Mouse (Mus musculus) hematopoietic stem cell, adult 5-6 weeks (primary cell): ENCODE data around the gene Enho. TPM values are rescaled to one million over a fixed set of nuclear protein-coding genes. Genes with fewer than 3 reads are reported as not detected.
A peak's percentile ranks its signal among the peaks of the same experiment; 100 is the strongest.

ENCODE experiments used
- ATAC-seq, 2 experiments: fragments of 125-278 bp in 1 of 2; replicated peaks in 1 of 2; 2 replicates each; pipeline ENCODE4 v1.8.0; 2016 to 2017; ENCODE audit warnings: inconsistent platforms in 2 of 2, mild to moderate bottlenecking in 2 of 2, moderate number of reproducible peaks in 2 of 2, low read depth in 1 of 2, moderate TSS enrichment in 1 of 2; ENCODE audit not compliant: low FRiP score in 2 of 2, poor library complexity in 2 of 2, severe bottlenecking in 2 of 2, insufficient read depth in 1 of 2, low TSS enrichment in 1 of 2
- total RNA-seq: library from RNA; stranded (forward); fragments of 172-1452, 232-1000 nt; gene quantifications from 2 replicates; pipeline ENCODE4 v1.2.3, GENCODE M21; 2017

Gene Enho
- total RNA-seq, 1 experiment from 2014 or later = 1.0 TPM

- no peak for ATAC-seq
Observed at GRCm38 (mm10) chr4:41638828-41639213, 1.3 kb downstream of the Enho start.

DNA sequence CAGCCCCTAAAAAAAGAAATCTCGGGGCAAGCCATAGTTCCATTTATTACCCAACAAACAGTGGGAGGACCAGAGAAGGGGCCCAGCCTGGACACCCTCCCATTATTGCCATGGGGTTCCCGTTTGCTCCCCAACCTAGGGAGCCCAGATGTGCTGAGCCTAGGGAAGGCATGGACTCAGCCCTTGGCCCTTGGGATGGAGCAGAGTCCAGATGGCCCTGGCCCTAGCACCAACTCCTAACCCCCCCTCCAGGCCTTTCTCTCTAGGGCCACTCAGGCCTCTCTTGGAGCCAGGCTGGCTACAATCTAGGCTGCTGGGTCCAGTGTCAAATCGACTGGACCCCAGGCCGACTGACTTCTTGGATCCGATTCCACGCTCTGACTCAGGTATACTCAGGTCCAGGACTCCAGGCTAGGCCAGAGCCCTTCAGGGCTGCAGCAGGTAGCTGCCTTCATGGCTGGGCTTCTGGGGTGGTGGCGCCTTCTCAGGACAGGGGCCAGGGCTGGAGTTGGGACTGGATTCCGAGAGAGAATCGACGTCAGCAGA, 1.9 kb downstream of the Enho start:
- no peak for ATAC-seq

DNA sequence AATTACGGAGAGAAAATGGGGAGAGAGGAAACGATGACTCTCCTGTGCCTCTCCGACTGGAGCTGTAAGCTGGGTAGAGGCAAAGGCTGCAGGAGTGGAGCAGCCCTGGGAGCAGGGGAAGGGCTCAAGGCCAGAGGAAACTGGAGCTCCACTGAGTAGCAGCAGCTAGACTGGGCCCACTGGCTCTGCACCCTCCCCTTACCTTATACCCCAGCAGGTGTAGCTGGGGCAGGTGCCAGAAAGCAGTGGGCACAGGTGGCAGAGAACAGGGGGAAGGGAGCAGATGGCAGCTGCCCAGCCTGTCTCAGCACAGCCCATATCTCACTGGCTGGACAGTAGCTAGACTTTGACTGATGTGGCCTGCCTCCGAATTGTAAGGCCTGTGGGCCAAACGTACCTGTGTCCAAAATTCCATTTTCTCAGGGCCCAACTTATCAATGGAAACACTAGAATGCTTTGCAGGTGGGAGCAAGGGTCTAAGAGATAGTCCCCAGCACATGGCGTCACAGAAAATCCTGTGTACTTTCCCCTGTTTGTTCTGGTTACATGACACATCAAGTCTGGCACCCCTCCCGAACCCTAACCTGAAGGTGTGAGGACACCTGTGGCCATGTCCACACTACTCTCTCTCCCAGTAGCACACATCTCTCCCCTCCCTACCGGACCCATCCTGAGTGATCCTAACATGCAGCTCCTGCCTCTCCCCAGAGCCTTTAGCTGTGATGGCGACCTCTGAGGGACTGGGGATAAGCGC, 3.1 kb downstream of the Enho start:
- ATAC-seq = no peak

GRCm38 (mm10) chr4:41636366-41636765, 3.8 kb downstream of the Enho start:
- no peak for ATAC-seq

GRCm38 (mm10) chr4:41635906-41636305, 4.2 kb downstream of the Enho start:
- ATAC-seq = no peak

DNA sequence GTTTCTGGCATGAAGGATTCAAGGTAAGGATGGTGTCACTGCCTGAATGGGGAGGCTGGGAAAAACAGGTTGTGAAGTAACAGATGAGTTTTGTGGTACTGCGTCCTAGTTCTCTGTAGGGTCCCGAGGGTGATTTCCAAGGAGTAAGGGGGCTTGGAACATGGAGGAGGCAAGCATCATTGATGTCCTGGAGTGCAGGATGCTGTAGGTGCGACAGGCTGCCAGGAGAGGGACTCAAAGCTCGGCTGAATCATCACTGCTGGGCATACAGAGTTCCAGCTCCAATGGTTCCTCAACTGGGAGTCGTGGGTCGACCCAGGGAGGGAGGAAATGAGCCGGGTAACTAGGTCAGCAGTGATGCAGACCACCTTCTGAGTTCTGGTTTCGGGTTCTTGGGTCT, 4.9 kb downstream of the Enho start:
- ATAC-seq = no peak

- no peak for ATAC-seq
Observed at GRCm38 (mm10) chr4:41634631-41635030, 5.5 kb downstream of the Enho start.

DNA sequence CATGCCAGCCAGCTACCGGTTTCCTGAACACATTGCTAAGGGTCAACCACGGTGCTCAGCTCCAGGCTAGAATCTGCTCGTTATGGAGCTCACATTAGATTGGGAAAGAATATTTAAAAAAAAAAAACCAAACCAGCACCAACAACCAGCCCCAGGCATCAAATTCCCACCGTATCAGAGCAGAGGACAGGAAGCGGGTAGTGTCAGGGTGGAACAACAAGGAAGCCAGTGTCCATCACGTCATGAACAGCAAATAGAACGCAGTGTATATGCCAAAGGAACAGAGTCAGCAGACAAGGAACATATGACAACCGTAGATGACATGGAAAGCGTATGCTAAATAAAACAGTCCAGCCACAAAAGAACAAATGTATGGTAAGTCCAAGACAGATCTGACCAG, 7.1 kb downstream of the Enho start:
- no peak for ATAC-seq

- no peak for ATAC-seq
Observed at GRCm38 (mm10) chr4:41631390-41631789, 8.7 kb downstream of the Enho start.

DNA sequence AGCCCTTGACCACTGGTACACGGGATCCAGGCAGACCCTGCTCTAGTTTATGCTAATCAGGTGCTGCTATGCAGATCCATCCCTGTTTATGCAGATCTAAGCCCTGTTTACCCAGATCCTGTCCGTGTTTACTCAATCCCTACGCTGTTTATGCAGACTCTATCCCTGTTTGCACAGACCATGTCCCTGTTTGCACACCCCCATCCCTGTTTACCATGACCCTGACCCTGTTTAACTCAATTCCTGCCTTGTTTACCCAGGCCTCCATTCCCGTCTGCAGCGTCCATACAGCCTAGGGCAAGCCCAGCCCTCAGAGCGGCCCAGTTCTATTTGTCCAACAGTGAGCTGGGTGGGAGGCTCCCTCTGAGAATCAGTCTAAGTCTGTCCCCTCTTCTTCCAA, 9.9 kb downstream of the Enho start:
- no peak for ATAC-seq

GRCm38 (mm10) chr4:41628202-41628927, 11.8 kb downstream of the Enho start:
- peak; percentile 95 to 97 for ATAC-seq

DNA sequence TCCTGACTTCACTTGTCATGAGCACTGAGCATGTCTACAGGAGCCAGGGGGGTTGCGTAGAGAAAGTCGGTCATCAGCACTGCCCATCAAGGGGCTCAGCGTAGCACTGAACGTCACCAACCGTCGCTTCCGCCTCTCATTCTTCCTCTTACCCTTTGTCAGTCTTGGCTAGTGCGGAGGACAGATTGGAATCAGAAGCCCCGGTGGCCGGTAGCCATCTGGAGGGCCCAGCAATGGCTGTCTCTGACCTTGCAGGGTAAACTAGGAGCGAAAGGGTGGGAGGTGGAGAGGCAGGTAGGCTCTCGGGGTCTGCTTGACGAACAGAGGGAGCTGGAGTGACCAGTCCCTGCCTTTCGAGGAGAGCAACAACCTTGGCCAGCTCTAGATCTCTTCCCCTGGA, 18.1 kb downstream of the Enho start:
- ATAC-seq = no peak

DNA sequence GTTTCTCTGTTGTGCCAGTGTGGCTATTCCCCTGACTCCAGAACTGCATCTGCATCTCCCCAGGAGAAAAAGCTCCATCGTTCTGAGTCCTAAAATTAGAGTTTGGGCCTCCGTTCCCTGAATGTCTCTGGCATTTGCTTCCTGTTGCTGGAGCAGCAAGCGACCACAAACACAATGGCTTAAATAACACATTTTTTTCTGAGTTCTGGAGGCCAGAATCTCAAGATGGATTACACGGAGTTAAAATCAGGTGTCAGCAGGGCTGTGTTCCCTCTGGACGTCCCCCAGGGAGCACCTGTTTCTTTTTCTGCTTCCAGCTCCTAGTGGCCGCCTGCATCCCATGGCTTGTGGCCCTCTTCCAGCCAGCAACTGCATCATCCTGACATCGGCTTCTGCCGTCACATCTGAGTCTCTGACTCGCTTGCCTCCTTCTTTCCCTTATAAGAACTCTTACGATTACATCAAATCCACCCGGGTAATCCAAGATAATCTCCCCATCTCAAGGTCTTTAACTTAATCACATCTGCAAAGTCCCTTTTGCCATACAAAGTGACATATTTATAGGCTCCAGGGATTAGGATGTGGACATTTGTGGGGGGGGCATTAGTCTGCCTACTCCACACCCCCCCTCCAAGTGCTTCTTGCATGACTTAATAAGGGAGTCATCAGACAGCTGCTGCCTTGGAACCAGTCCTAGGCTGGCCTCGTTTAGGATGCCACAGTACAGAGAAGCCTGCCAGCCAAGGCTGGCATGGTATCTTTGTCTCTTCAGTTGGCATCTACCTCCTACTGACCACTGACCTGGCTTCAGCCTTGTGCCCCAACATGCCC, 21.0 kb downstream of the Enho start:
- no peak for ATAC-seq

DNA sequence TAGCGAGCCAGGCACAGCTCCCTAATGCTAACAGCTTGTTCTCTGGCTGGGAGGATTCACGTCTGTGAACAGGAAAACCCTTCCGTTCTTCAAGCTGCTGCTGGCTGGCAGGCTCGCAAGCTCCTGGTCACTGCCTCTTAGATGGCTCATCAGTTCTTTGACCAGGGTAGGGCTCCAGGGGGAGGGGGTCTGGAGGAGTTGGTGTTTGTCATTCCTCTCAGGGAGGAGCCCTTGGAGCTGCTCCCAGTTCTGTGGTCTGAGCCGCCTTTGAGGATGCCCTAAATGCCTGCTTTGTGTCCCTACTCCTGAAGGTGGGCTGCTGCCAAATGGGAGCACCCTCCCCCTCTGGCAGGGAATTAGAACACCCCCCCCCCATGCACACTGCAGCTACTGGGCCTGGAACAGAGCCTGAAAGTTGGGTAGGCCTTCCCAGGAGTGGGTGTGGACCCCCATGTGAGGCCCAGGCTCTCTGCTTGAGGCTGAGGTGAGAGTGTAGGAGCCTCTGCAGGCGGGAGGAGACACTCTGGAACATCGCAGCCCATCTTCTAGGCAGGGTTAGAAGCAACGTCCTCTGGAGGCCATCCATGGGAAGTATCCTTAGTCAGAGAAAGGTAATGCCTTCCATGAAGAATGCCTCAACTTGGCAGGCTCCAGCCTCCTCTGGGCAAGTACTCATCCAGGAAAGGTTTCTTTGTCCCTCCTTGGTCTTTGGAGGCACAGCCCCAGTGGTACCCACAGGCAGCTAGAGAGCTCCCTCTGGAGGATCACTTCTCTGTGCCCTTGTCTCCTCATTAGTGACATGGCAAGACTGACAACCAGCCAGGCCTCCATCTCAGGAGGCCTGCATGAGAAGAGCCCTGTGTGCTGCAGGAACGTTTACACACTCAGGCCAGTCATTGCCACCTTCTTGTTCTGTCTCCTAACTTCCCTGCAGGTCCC, 24.2 kb downstream of the Enho start:
- no peak for ATAC-seq

DNA sequence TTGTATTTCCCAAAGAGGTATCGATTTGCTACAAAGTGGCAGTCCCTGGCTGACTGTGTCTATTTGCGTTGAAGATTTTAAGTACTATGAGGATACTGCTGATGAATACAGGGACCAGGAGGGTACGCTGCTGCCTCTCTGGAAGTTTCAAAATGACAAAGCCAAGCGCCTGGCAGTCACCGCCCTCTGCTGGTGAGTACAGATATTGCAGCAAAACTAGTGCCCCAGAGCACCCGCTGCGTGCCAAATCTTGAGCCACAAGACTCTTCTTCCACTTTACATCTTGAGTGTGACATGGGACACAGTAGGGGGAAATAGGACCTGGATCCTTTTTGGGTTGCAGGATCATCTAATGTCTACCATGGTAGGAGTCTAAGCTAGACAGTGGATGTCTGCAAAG, 26.0 kb downstream of the Enho start:
- peak; percentile 75 to 88; a peak in 3 of 4 replicates for ATAC-seq

DNA sequence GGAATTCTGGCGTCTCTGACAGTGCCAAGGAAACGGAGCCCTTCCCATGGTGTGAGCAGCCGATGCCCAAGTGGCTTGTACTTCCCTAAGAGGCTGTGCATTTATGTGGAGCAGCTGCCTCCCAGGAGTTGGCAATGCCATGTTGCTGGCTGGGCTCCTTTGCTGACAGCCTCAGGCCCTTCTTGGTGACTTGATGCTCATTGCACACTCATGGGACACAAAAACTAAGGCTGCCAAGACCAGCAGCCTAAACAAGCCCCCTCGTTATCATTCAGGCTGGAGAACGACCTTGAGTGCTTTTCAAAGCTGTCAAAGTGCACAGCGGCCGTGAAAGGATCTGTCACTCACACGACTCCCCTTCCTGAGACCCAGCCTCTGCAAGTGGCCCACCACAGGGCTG, 28.0 kb downstream of the Enho start:
- ATAC-seq = no peak

DNA sequence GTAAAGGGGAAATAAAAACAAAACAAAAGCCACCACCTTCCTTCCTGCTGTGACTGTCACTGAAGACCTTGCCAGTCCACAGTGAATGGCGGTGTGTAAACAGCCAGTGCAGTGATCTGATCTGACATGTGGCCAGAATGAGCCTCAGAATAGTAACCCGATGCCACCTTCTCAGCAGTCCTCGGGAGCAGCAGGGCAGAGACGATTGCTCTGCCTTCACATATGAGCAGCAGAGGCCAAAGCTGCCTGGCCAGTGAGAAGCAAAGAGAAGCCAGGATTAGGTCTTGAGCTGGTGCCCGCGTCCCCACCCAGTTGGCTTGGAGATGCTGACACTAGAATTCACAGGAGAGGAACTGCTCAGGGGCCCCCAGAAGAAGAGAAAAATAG, 29.5 kb downstream of the Enho start:
- no peak for ATAC-seq
